Mouse (Mus musculus) liver, adult 2 months (tissue): Measurements from ENCODE around the gene Slc26a5.

Source experiments
- CTCF ChIP-seq: fragments of 200-500 bp; IDR thresholded peaks from 2 replicates; pipeline ENCODE4 v1.5.1; 2011; ENCODE audit warnings: low read depth, low read length, control low read depth
- POLR2A ChIP-seq: fragments of 200-500 bp; IDR thresholded peaks from 2 replicates; pipeline ENCODE4 v1.6.1; 2011; ENCODE audit warnings: low read length, control low read depth; ENCODE audit not compliant: insufficient read depth; ENCODE audit errors: extremely low read depth

GRCm38 (mm10) chr5:21827643-21828042 is 37.8 kb downstream of the Slc26a5 start:
- TF ChIP-seq CTCF (no peak), POLR2A (no peak)
